Mouse (Mus musculus) C2C12 (cell line): ENCODE results near the gene Cd3e. TPM values are rescaled to one million over a fixed set of nuclear protein-coding genes. Genes with fewer than 3 reads are reported as not detected.
A peak's percentile ranks its signal among the peaks of the same experiment; 100 is the strongest.

Source experiments
- H3K27me3 ChIP-seq: one replicate; pipeline ENCODE4 v1.6.1; 2011; ENCODE audit not compliant: control insufficient read depth, insufficient read depth, insufficient read length
- H3K36me3 ChIP-seq: one replicate; pipeline ENCODE4 v1.6.1; 2011; ENCODE audit not compliant: control insufficient read depth, insufficient read depth
- H3K4me3 ChIP-seq: one replicate; pipeline ENCODE4 v1.5.1; 2011; ENCODE audit warnings: mild to moderate bottlenecking, control low read depth; ENCODE audit not compliant: poor library complexity, insufficient read depth, severe bottlenecking
- H3K79me2 ChIP-seq: one replicate; pipeline ENCODE4 v1.6.1; 2011; ENCODE audit not compliant: control insufficient read depth, insufficient read depth
- H3K79me3 ChIP-seq: one replicate; pipeline ENCODE4 v1.6.1; 2011; ENCODE audit warnings: low read depth, control low read depth
- H3ac ChIP-seq: one replicate; pipeline ENCODE3; 2011; ENCODE audit warnings: low read depth; ENCODE audit not compliant: control insufficient read depth, insufficient read length
- CEBPB ChIP-seq: IDR thresholded peaks from one replicate; pipeline ENCODE4 v1.6.1; 2011; ENCODE audit warnings: low read depth, mild to moderate bottlenecking, control low read depth, moderate library complexity
- CTCF ChIP-seq: IDR thresholded peaks from one replicate; pipeline ENCODE4 v1.5.1; 2011; ENCODE audit not compliant: control insufficient read depth, insufficient read depth, insufficient read length
- FOSL1 ChIP-seq: IDR thresholded peaks from one replicate; pipeline ENCODE4 v1.8.0; 2011; ENCODE audit warnings: mild to moderate bottlenecking, low read length; ENCODE audit not compliant: poor library complexity, insufficient read depth, severe bottlenecking
- MAX ChIP-seq: IDR thresholded peaks from one replicate; pipeline ENCODE4 v1.6.1; 2011; ENCODE audit warnings: mild to moderate bottlenecking, control low read depth
- MYOD1 ChIP-seq: IDR thresholded peaks from one replicate; pipeline ENCODE4 v1.6.1; 2011; ENCODE audit warnings: low read depth; ENCODE audit not compliant: control insufficient read depth, insufficient read length
- MYOG ChIP-seq: IDR thresholded peaks from one replicate; pipeline ENCODE4 v1.6.1; 2011; ENCODE audit not compliant: control insufficient read depth, insufficient read length; ENCODE audit errors: extremely low read depth
- USF1 ChIP-seq: IDR thresholded peaks from one replicate; pipeline ENCODE4 v1.6.1; 2011; ENCODE audit warnings: low read depth, mild to moderate bottlenecking, control low read depth, moderate library complexity
- long read RNA-seq, 2 experiments: library from polyadenylated mRNA; unstranded; transcript quantifications; one replicate each; pipeline ENCODE4 v2.0.0; 2019 to 2020
- polyA plus RNA-seq: library from polyadenylated mRNA; unstranded; fragments of >200 nt; fragmentation: generic; extraction: Trizol; gene quantifications from one replicate; pipeline ENCODE4 v1.2.1, GENCODE M21; 2012; ENCODE audit warnings: missing spikeins

Gene Cd3e
- polyA plus RNA-seq, result not detected
- long read RNA-seq, experiment 1, result 0 reads
- long read RNA-seq, experiment 2, result 0 reads

GRCm38 (mm10) chr9:45009180-45010078, at the start of gene Cd3e:
TSS of gene Cd3e (minus strand) at chr9:45009627.
- Histone ChIP-seq H3ac (no peak within 1 kb of the TSS), H3K36me3 (no peaks in the 10 kb centered on the region), H3K79me2 (no peaks in the 10 kb centered on the region), H3K79me3 (no peaks in the 10 kb centered on the region), H3K4me3 (no peak within 1 kb of the TSS), H3K27me3 (peaks cover 38% of the 10 kb centered on the region)
- TF ChIP-seq MYOG (no peak), MYOD1 (no peak), USF1 (no peak), FOSL1 (no peak), CEBPB (no peak), CTCF (no peak), MAX (no peak)

GRCm38 (mm10) chr9:45058304-45058940, 49.0 kb upstream of the Cd3e start:
- no peak for TF ChIP-seq CTCF
- TF ChIP-seq MAX, result no peak
- TF ChIP-seq USF1, result no peak
- no peak for TF ChIP-seq MYOD1
- TF ChIP-seq CEBPB, result no peak
- no peak for TF ChIP-seq MYOG
- TF ChIP-seq FOSL1, result no peak
- Histone ChIP-seq H3ac (no peak overlapping the region), H3K36me3 (no peaks in the 10 kb centered on the region), H3K79me2 (no peaks in the 10 kb centered on the region), H3K27me3 (peaks cover 27% of the 10 kb centered on the region), H3K79me3 (no peaks in the 10 kb centered on the region), H3K4me3 (no peak overlapping the region)

- TF ChIP-seq CEBPB (no peak), MYOG (no peak), CTCF (no peak), USF1 (no peak)
- Histone ChIP-seq H3K27me3 (peaks cover 21% of the 10 kb centered on the region), H3K4me3 (no peak within 1 kb of the TSS), H3K79me2 (no peaks in the 10 kb centered on the region), H3ac (peak within 1 kb of the TSS; percentile 5), H3K79me3 (no peaks in the 10 kb centered on the region), H3K36me3 (no peaks in the 10 kb centered on the region)
Measured at GRCm38 (mm10) chr9:45055082-45055713, 45.8 kb upstream of the Cd3e start, which contains the start of gene Mpzl3. TSS of gene Mpzl3 (plus strand) at chr9:45055186.

- TF ChIP-seq USF1, result no peak
- TF ChIP-seq MYOD1, result no peak
- no peak for TF ChIP-seq MAX
- no peak for TF ChIP-seq CTCF
- no peak for TF ChIP-seq MYOG
- TF ChIP-seq CEBPB, result no peak
- Histone ChIP-seq H3K36me3 (no peaks in the 10 kb centered on the region), H3K79me2 (no peaks in the 10 kb centered on the region), H3K79me3 (no peaks in the 10 kb centered on the region), H3ac (no peak overlapping the region), H3K27me3 (peaks cover 13% of the 10 kb centered on the region), H3K4me3 (no peak overlapping the region)
Measured at GRCm38 (mm10) chr9:45050301-45050700, 40.9 kb upstream of the Cd3e start.

- H3K79me3 ChIP-seq, result no peaks in the 10 kb centered on the region
- TF ChIP-seq CTCF (no peak), MAX (no peak), USF1 (no peak), MYOD1 (no peak), CEBPB (no peak)
- H3ac ChIP-seq, result no peak overlapping the region
- H3K27me3 ChIP-seq, result peaks cover 13% of the 10 kb centered on the region
- H3K79me2 ChIP-seq, result no peaks in the 10 kb centered on the region
- H3K4me3 ChIP-seq, result no peak overlapping the region
- H3K36me3 ChIP-seq, result no peaks in the 10 kb centered on the region
Measured at GRCm38 (mm10) chr9:45049731-45050130, 40.3 kb upstream of the Cd3e start.
